Mouse (Mus musculus): ENCODE measurements at regions not wholly inside any gene's neighbourhood (a gene's known extent, or its start where the extent isn't known, plus 50 kb on each side); places are given as distances from the start of the nearest gene placed in this dataset.

GRCm38 (mm10) chr15:31673038-31673437, 71.4 kb downstream of the Fam173b start:
- no peaks in the 10 kb centered on the region for H3K36me3 ChIP-seq (ENCODE audit: control insufficient read depth, insufficient read depth, low read length)
- no peak overlapping the region for H3K9ac ChIP-seq (ENCODE audit: low read depth, low read length)
- no peaks in the 10 kb centered on the region for H3K4me1 ChIP-seq (replicated peaks; ENCODE audit: control insufficient read depth, insufficient read depth, low read length)
- H3K4me2 ChIP-seq = no peak overlapping the region
- H3K27ac ChIP-seq (ENCODE audit: low read depth, low read length) = no peak overlapping the region
- no peaks in the 10 kb centered on the region for H3K9me3 ChIP-seq (ENCODE audit: control insufficient read depth, low read length)
- H3K27me3 ChIP-seq (replicated peaks; ENCODE audit: control insufficient read depth, insufficient read depth, low read length) = no peaks in the 10 kb centered on the region
- DNase-seq (ENCODE audit: low spot score) = no peak
- H3K4me3 ChIP-seq (ENCODE audit: low read depth, low read length) = no peak overlapping the region
- ATAC-seq (replicated peaks; ENCODE audit: low FRiP score) = no peak
- 40% methylated on average over 5 of the region's 5 CpGs for WGBS

GRCm38 (mm10) chr15:31676771-31677191, 75.1 kb downstream of the Fam173b start:
- Histone ChIP-seq H3K9me3 (ENCODE audit: control insufficient read depth, low read length) (no peaks in the 10 kb centered on the region), H3K27ac (ENCODE audit: low read depth, low read length) (no peak overlapping the region), H3K4me3 (ENCODE audit: low read depth, low read length) (no peak overlapping the region), H3K4me2 (no peak overlapping the region), H3K27me3 (replicated peaks; ENCODE audit: control insufficient read depth, insufficient read depth, low read length) (no peaks in the 10 kb centered on the region), H3K36me3 (ENCODE audit: control insufficient read depth, insufficient read depth, low read length) (no peaks in the 10 kb centered on the region), H3K9ac (ENCODE audit: low read depth, low read length) (no peak overlapping the region), H3K4me1 (replicated peaks; ENCODE audit: control insufficient read depth, insufficient read depth, low read length) (no peaks in the 10 kb centered on the region)
- DNase-seq (ENCODE audit: low spot score) = no peak
- no peak for ATAC-seq (replicated peaks; ENCODE audit: low FRiP score)
- WGBS = 54% methylated on average over 7 of the region's 7 CpGs

- 59% methylated on average over 3 of the region's 3 CpGs for WGBS
- no peaks in the 10 kb centered on the region for H3K9me3 ChIP-seq (ENCODE audit: control insufficient read depth, low read length)
Observed at GRCm38 (mm10) chr15:31693109-31693508, 91.5 kb downstream of the Fam173b start.

GRCm38 (mm10) chr15:31694877-31695671, 93.4 kb downstream of the Fam173b start:
- no peaks in the 10 kb centered on the region for H3K27me3 ChIP-seq (replicated peaks; ENCODE audit: control insufficient read depth, insufficient read depth, low read length)
- 84% methylated on average over 8 of the region's 8 CpGs for WGBS
- H3K4me1 ChIP-seq (replicated peaks; ENCODE audit: control insufficient read depth, insufficient read depth, low read length) = no peaks in the 10 kb centered on the region
- ATAC-seq (replicated peaks; ENCODE audit: low FRiP score) (no peak), DNase-seq (ENCODE audit: low spot score) (no peak)
- no peak overlapping the region for H3K27ac ChIP-seq (ENCODE audit: low read depth, low read length)
- H3K4me3 ChIP-seq (ENCODE audit: low read depth, low read length) = no peak overlapping the region
- H3K36me3 ChIP-seq (ENCODE audit: control insufficient read depth, insufficient read depth, low read length) = no peaks in the 10 kb centered on the region
- H3K9ac ChIP-seq (ENCODE audit: low read depth, low read length) = no peak overlapping the region
- no peak overlapping the region for H3K4me2 ChIP-seq
- H3K9me3 ChIP-seq (ENCODE audit: control insufficient read depth, low read length) = no peaks in the 10 kb centered on the region

More at GRCm38 (mm10) chr15:31693109-31693508, 91.5 kb downstream of the Fam173b start:
- Histone ChIP-seq H3K4me3 (ENCODE audit: low read depth, low read length) (no peak overlapping the region), H3K9ac (ENCODE audit: low read depth, low read length) (no peak overlapping the region), H3K36me3 (ENCODE audit: control insufficient read depth, insufficient read depth, low read length) (no peaks in the 10 kb centered on the region), H3K4me1 (replicated peaks; ENCODE audit: control insufficient read depth, insufficient read depth, low read length) (no peaks in the 10 kb centered on the region), H3K27ac (ENCODE audit: low read depth, low read length) (no peak overlapping the region), H3K27me3 (replicated peaks; ENCODE audit: control insufficient read depth, insufficient read depth, low read length) (no peaks in the 10 kb centered on the region), H3K4me2 (no peak overlapping the region)
- ATAC-seq (replicated peaks; ENCODE audit: low FRiP score) (no peak), DNase-seq (ENCODE audit: low spot score) (no peak)

GRCm38 (mm10) chr15:31703400-31703799, 101.7 kb downstream of the Fam173b start:
- no peak overlapping the region for H3K4me2 ChIP-seq
- ATAC-seq (replicated peaks; ENCODE audit: low FRiP score) = no peak
- no peak overlapping the region for H3K27ac ChIP-seq (ENCODE audit: low read depth, low read length)
- no peak overlapping the region for H3K4me3 ChIP-seq (ENCODE audit: low read depth, low read length)
- DNase-seq (ENCODE audit: low spot score) = no peak
- WGBS = 63% methylated on average over 2 of the region's 2 CpGs
- no peaks in the 10 kb centered on the region for H3K27me3 ChIP-seq (replicated peaks; ENCODE audit: control insufficient read depth, insufficient read depth, low read length)
- H3K9ac ChIP-seq (ENCODE audit: low read depth, low read length) = no peak overlapping the region
- no peaks in the 10 kb centered on the region for H3K9me3 ChIP-seq (ENCODE audit: control insufficient read depth, low read length)
- H3K36me3 ChIP-seq (ENCODE audit: control insufficient read depth, insufficient read depth, low read length) = no peaks in the 10 kb centered on the region
- no peaks in the 10 kb centered on the region for H3K4me1 ChIP-seq (replicated peaks; ENCODE audit: control insufficient read depth, insufficient read depth, low read length)

GRCm38 (mm10) chr15:31707416-31707815, 105.8 kb downstream of the Fam173b start:
- DNase-seq (ENCODE audit: low spot score) (no peak), ATAC-seq (replicated peaks; ENCODE audit: low FRiP score) (no peak)
- Histone ChIP-seq H3K36me3 (ENCODE audit: control insufficient read depth, insufficient read depth, low read length) (no peaks in the 10 kb centered on the region), H3K4me2 (no peak overlapping the region), H3K4me1 (replicated peaks; ENCODE audit: control insufficient read depth, insufficient read depth, low read length) (no peaks in the 10 kb centered on the region), H3K9me3 (ENCODE audit: control insufficient read depth, low read length) (no peaks in the 10 kb centered on the region), H3K4me3 (ENCODE audit: low read depth, low read length) (no peak overlapping the region), H3K27me3 (replicated peaks; ENCODE audit: control insufficient read depth, insufficient read depth, low read length) (no peaks in the 10 kb centered on the region), H3K9ac (ENCODE audit: low read depth, low read length) (no peak overlapping the region), H3K27ac (ENCODE audit: low read depth, low read length) (no peak overlapping the region)
- WGBS = 75% methylated on average over 1 of the region's 1 CpGs

- no peak overlapping the region for H3K4me3 ChIP-seq (ENCODE audit: low read depth, low read length)
- H3K27ac ChIP-seq (ENCODE audit: low read depth, low read length) = no peak overlapping the region
- no peaks in the 10 kb centered on the region for H3K4me1 ChIP-seq (replicated peaks; ENCODE audit: control insufficient read depth, insufficient read depth, low read length)
- no peaks in the 10 kb centered on the region for H3K27me3 ChIP-seq (replicated peaks; ENCODE audit: control insufficient read depth, insufficient read depth, low read length)
- DNase-seq (ENCODE audit: low spot score) (no peak), ATAC-seq (replicated peaks; ENCODE audit: low FRiP score) (no peak)
- no peaks in the 10 kb centered on the region for H3K36me3 ChIP-seq (ENCODE audit: control insufficient read depth, insufficient read depth, low read length)
- H3K4me2 ChIP-seq = no peak overlapping the region
- WGBS = 58% methylated on average over 1 of the region's 1 CpGs
- no peaks in the 10 kb centered on the region for H3K9me3 ChIP-seq (ENCODE audit: control insufficient read depth, low read length)
- no peak overlapping the region for H3K9ac ChIP-seq (ENCODE audit: low read depth, low read length)
Observed at GRCm38 (mm10) chr15:31721019-31721418, 119.4 kb downstream of the Fam173b start.

GRCm38 (mm10) chr15:31722429-31722828, 120.8 kb downstream of the Fam173b start:
- DNase-seq (ENCODE audit: low spot score) (no peak), ATAC-seq (replicated peaks; ENCODE audit: low FRiP score) (no peak)
- WGBS = 79% methylated on average over 5 of the region's 5 CpGs
- Histone ChIP-seq H3K4me2 (no peak overlapping the region), H3K4me3 (ENCODE audit: low read depth, low read length) (no peak overlapping the region), H3K36me3 (ENCODE audit: control insufficient read depth, insufficient read depth, low read length) (no peaks in the 10 kb centered on the region), H3K9ac (ENCODE audit: low read depth, low read length) (no peak overlapping the region), H3K4me1 (replicated peaks; ENCODE audit: control insufficient read depth, insufficient read depth, low read length) (no peaks in the 10 kb centered on the region), H3K9me3 (ENCODE audit: control insufficient read depth, low read length) (no peaks in the 10 kb centered on the region), H3K27me3 (replicated peaks; ENCODE audit: control insufficient read depth, insufficient read depth, low read length) (no peaks in the 10 kb centered on the region), H3K27ac (ENCODE audit: low read depth, low read length) (no peak overlapping the region)

- ATAC-seq (replicated peaks; ENCODE audit: low FRiP score) (no peak), DNase-seq (ENCODE audit: low spot score) (no peak)
- 65% methylated on average over 11 of the region's 11 CpGs for WGBS
- H3K9me3 ChIP-seq (ENCODE audit: control insufficient read depth, low read length) = no peaks in the 10 kb centered on the region
- no peak overlapping the region for H3K27ac ChIP-seq (ENCODE audit: low read depth, low read length)
- H3K9ac ChIP-seq (ENCODE audit: low read depth, low read length) = no peak overlapping the region
- no peaks in the 10 kb centered on the region for H3K27me3 ChIP-seq (replicated peaks; ENCODE audit: control insufficient read depth, insufficient read depth, low read length)
- H3K4me1 ChIP-seq (replicated peaks; ENCODE audit: control insufficient read depth, insufficient read depth, low read length) = no peaks in the 10 kb centered on the region
- H3K4me3 ChIP-seq (ENCODE audit: low read depth, low read length) = no peak overlapping the region
- no peaks in the 10 kb centered on the region for H3K36me3 ChIP-seq (ENCODE audit: control insufficient read depth, insufficient read depth, low read length)
- no peak overlapping the region for H3K4me2 ChIP-seq
Observed at GRCm38 (mm10) chr15:31724252-31724651, 122.6 kb downstream of the Fam173b start.
